Mouse (Mus musculus) T-helper 2 cell (primary cell): ENCODE measurements around the gene Aldob.

Experiments used
- in situ Hi-C: fragments of 300-600 bp; cut with MboI, MseI; formaldehyde crosslinking; loops from one replicate; pipeline ENCODE4 v1.15.1; 2025; ENCODE audit warnings: high pct_unique_total_duplicates

Aldob gene

GRCm38 (mm10) chr4:49535675-49536294 lies 13.6 kb downstream of the Aldob start:
- in situ Hi-C loops = no loop called here

GRCm38 (mm10) chr4:49535036-49535435 lies 14.3 kb downstream of the Aldob start:
- in situ Hi-C loops = no loop called here

GRCm38 (mm10) chr4:49522576-49522975 lies 26.8 kb downstream of the Aldob start:
- in situ Hi-C loops = loop anchor here (25.0 kb wide), 1 partner anchor 1235 kb away; the partner anchor contains the start of genes Erp44 and Invs

- in situ Hi-C loops = loop anchor here (25.0 kb wide), 1 partner anchor 1234 kb away; the partner anchor contains the start of genes Erp44 and Invs
Observed at GRCm38 (mm10) chr4:49521346-49521745, 28.0 kb downstream of the Aldob start.

GRCm38 (mm10) chr4:49520572-49521340 lies 28.6 kb downstream of the Aldob start, which contains the start of the genes Mrpl50 and Zfp189:
TSS of gene Mrpl50 (minus strand) at chr4:49521093.
TSS of gene Zfp189 (plus strand) at chr4:49521176.
- in situ Hi-C loops = loop anchor here (25.0 kb wide), 1 partner anchor 1233 kb away; the partner anchor contains the start of genes Erp44 and Invs

- in situ Hi-C loops = loop anchor here (25.0 kb wide), 1 partner anchor 1232 kb away; the partner anchor contains the start of genes Erp44 and Invs
Observed at GRCm38 (mm10) chr4:49519476-49519875, 29.9 kb downstream of the Aldob start.

GRCm38 (mm10) chr4:49514441-49514840 lies 34.9 kb downstream of the Aldob start:
- in situ Hi-C loops = loop anchor here (25.0 kb wide), 1 partner anchor 1227 kb away; the partner anchor contains the start of genes Erp44 and Invs

GRCm38 (mm10) chr4:49512636-49513035 lies 36.7 kb downstream of the Aldob start:
- in situ Hi-C loops = loop anchor here (25.0 kb wide), 1 partner anchor 1225 kb away; the partner anchor contains the start of genes Erp44 and Invs

- in situ Hi-C loops = loop anchor here (25.0 kb wide), 1 partner anchor 1223 kb away; the partner anchor contains the start of genes Erp44 and Invs
Observed at GRCm38 (mm10) chr4:49510236-49510835, 39.0 kb downstream of the Aldob start.

GRCm38 (mm10) chr4:49509183-49509582 lies 40.2 kb downstream of the Aldob start:
- in situ Hi-C loops = loop anchor here (25.0 kb wide), 1 partner anchor 1222 kb away; the partner anchor contains the start of genes Erp44 and Invs

GRCm38 (mm10) chr4:49506386-49506785 lies 43.0 kb downstream of the Aldob start, which contains the start of gene Baat:
TSS of gene Baat (minus strand) at chr4:49506557.
- in situ Hi-C loops = loop anchor here (25.0 kb wide), 1 partner anchor 1219 kb away; the partner anchor contains the start of genes Erp44 and Invs

- in situ Hi-C loops = loop anchor here (25.0 kb wide), 1 partner anchor 1216 kb away; the partner anchor contains the start of genes Erp44 and Invs
Observed at GRCm38 (mm10) chr4:49503563-49503962, 45.8 kb downstream of the Aldob start.
